Mouse (Mus musculus) thymus, adult 18-20 months (tissue): Measurements from ENCODE around the gene Aars2.

Source experiments
- DNase-seq, 2 experiments: peaks; one replicate each; pipeline ENCODE4 v3.0.0; 2022; ENCODE audit warnings: mixed read lengths in 2 of 2

Aars2 gene

DNA sequence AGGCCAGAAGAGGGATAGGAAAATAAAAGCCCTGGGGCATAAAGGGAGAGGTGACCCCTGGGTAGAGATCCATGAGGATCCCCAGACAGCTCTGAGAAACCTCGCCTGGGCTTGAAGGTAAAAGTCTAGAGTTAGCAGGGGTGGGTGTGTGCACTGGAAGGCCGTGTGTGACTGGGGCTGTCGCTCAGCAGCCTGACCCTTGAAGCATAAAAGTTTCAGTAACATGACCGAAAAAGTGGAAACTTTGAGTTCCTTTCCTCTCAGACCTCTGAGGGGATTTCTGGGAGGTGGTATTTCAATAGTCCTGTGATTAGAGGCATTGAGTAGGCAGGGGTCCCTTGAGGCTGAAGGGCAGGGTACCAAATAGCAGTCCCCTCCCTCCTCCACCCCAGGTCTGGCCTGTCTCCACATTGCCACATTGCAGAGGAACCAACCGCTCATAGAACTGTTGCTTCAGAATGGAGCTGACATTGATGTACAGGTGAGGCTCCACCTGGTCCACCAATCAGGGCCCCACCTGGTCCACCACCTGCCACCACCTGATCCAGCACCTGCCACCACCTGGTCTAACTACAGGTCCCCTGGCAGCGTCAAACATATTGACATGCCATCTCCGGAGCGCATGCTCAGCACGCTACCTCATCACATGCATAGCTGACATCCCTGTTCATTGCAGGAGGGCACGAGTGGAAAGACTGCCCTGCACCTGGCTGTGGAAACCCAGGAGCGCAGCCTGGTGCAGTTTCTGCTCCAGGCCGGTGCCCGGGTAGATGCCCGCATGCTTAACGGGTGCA lies 53.3 kb downstream of the Aars2 start:
- DNase-seq, result no peak

GRCm38 (mm10) chr17:45563216-45563615 lies 56.6 kb downstream of the Aars2 start:
- no peak for DNase-seq

DNA sequence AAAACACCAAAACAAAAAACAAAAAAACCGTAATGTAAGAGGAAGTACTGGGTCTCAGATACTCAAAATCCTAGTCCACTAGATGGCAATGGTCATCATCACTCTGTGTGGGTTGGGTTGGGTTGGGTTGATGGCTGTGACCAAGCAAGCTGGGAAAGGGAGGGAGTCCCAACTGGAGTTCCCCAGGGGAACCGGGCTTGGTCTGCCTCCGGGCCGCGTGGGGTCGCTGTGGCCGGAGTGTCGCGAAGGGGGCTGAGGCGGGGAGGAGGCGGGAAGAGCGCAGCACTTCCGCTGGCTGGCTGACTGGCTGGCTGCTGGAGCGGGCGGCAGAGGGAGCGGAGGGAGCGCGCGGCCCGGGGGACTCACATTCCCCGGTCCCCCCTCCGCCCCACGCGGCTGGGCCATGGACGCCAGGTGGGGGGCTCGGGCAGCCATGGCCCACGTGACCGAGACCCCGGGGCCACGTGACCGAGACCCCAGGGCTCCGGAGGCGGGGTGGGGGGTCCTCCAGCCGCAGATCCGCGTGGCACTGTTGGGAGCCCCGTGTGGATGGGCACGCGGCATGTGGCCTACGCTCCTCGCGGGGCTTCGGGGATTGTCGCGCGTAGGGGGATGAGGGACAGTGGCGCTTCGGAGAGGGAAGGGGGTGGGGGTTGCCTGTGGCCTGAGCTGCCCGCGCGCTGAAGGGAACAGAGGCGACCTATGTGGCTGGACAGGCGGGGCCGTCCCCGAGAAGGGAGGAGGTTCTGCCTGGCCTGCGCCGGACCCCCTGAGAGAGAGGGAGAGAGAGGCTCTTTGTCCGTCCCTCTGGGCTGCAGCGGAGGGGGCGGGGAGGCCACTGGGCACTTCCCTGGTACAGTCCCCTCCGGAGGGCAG lies 57.3 kb downstream of the Aars2 start, which contains the start of gene Slc35b2:
Gene Slc35b2, plus strand, starts transcription at position 220 of the 876 bp plus-strand sequence.
- DNase-seq, result peak; percentile 81 to 82

DNA sequence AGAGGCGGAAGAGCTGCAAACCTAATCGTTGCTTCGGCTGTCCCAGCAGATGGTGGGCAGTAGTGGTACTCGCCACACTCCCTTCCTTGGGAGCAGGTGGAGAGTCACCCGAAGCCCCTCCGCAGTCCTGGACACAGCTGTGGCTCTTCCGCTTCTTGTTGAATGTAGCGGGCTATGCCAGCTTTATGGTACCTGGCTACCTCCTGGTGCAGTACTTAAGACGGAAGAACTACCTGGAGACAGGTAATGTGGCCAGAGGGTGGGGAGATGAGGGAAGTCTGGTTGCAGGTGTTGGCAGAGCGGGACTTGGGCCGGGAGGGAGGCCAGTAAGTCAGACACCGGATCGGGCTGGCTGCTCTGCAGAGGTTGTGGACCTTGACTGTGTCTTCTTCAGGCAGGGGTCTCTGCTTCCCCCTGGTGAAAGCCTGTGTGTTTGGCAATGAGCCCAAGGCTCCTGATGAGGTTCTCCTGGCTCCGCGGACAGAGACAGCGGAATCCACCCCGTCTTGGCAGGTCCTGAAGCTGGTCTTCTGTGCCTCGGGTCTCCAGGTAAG lies 58.0 kb downstream of the Aars2 start:
- no peak for DNase-seq

GRCm38 (mm10) chr17:45565103-45565502 lies 58.5 kb downstream of the Aars2 start:
- no peak for DNase-seq

GRCm38 (mm10) chr17:45566031-45566359 lies 59.4 kb downstream of the Aars2 start:
- no peak for DNase-seq

- DNase-seq, result no peak
Measured at GRCm38 (mm10) chr17:45566360-45567161, 59.9 kb downstream of the Aars2 start.

- DNase-seq, result no peak
Measured at GRCm38 (mm10) chr17:45567162-45567601, 60.5 kb downstream of the Aars2 start.

- DNase-seq, result no peak
Measured at GRCm38 (mm10) chr17:45568990-45569389, 62.3 kb downstream of the Aars2 start.

DNA sequence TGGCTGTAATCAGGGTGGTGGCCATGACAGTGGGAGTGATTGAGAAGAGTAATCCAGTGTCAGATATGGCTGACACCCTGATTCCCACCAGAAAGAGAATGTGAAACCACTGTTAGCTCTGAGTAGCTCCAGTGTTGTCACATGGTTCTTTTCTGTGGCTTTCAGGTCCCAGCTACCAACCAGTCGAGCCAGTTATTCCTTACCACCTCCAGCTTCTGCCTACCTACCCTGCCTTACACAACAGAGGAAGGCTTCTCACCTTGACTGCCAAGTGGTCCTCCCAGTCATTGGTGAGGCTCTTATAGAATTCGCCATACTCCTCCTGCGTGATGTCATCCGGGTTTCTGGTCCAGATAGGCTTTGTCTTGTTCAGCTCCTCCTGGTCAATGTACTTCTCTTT lies 63.4 kb downstream of the Aars2 start:
- no peak for DNase-seq
